Mouse (Mus musculus): Measurements from ENCODE around the gene Insig2. TPM values are rescaled to one million over a fixed set of nuclear protein-coding genes. Genes with fewer than 3 reads are reported as not detected.

The Insig2 gene
- polyA plus RNA-seq (2017; shearing (Covaris generic)) = 28.1 TPM

GRCm38 (mm10) chr1:121332485-121332884 is at the start of gene Insig2:
Gene Insig2 (minus strand): TSS chr1:121332589.

Other genes with a start within 250 kb of the Insig2 start
- gene Ccdc93, start 98.5 kb upstream of the Insig2 start, polyA plus RNA-seq (2017; shearing (Covaris generic)) = 20.0 TPM
- not detected for gene Htr5b, start 195.9 kb upstream of the Insig2 start, polyA plus RNA-seq (2017; shearing (Covaris generic))
- gene Ddx18, start 235.4 kb upstream of the Insig2 start, polyA plus RNA-seq (2017; shearing (Covaris generic)) = 69.7 TPM

All from effector memory CD4-positive, alpha-beta T cell, adult 7 months (primary cell).